Mouse (Mus musculus): ENCODE data around the gene Ap1g1.

GRCm38 (mm10) chr8:109865536-109865935, 87.2 kb downstream of the Ap1g1 start:
- TF ChIP-seq POLR2A (IDR thresholded peaks at IDR 0.05; ENCODE audit: low read depth, low read length) (no peak), CTCF (IDR thresholded peaks at IDR 0.05; ENCODE audit: extremely low read depth, insufficient read depth, insufficient read length, insufficient replicate concordance) (no peak)
